Mouse (Mus musculus) heart, embryonic 13.5 days (tissue): ENCODE data around the gene Osbp. TPM values are rescaled to one million over a fixed set of nuclear protein-coding genes. Genes with fewer than 3 reads are reported as not detected.

Experiments used
- ATAC-seq: fragments of 200-750 bp; cut with Nextera tagmentation; 2 replicates; pipeline ENCODE4 v1.8.0; 2017; ENCODE audit warnings: moderate TSS enrichment; ENCODE audit not compliant: insufficient number of reproducible peaks, low FRiP score, low TSS enrichment; ENCODE audit errors: extremely low read depth
- H3K27ac ChIP-seq: fragments of 300-500 bp; sonication (generic); replicated peaks from 2 replicates; pipeline ENCODE4 v1.5.1; 2015; ENCODE audit warnings: moderate library complexity, mild to moderate bottlenecking, inconsistent platforms
- H3K27me3 ChIP-seq: fragments of 300-500 bp; sonication (generic); replicated peaks from 2 replicates; pipeline ENCODE4 v1.6.1; 2015; ENCODE audit warnings: mild to moderate bottlenecking, inconsistent platforms
- H3K36me3 ChIP-seq: fragments of 300-500 bp; sonication (generic); 2 replicates; pipeline ENCODE4 v1.6.1; 2015; ENCODE audit warnings: mild to moderate bottlenecking, inconsistent platforms
- H3K4me1 ChIP-seq: fragments of 300-500 bp; sonication (generic); 2 replicates; pipeline ENCODE4 v1.6.1; 2015; ENCODE audit warnings: inconsistent platforms
- H3K4me2 ChIP-seq: fragments of 300-500 bp; sonication (generic); 2 replicates; pipeline ENCODE4 v1.6.1; 2015; ENCODE audit warnings: inconsistent platforms, mild to moderate bottlenecking, moderate library complexity
- H3K4me3 ChIP-seq: fragments of 300-500 bp; sonication (generic); 2 replicates; pipeline ENCODE4 v1.5.1; 2015; ENCODE audit warnings: moderate library complexity, mild to moderate bottlenecking, inconsistent platforms
- H3K9ac ChIP-seq: fragments of 300-500 bp; sonication (generic); 2 replicates; pipeline ENCODE4 v1.6.1; 2015; ENCODE audit warnings: inconsistent platforms, mild to moderate bottlenecking, moderate library complexity
- H3K9me3 ChIP-seq: fragments of 300-500 bp; sonication (generic); 2 replicates; pipeline ENCODE4 v1.6.1; 2016; ENCODE audit warnings: inconsistent platforms
- WGBS: fragments of 180-500 bp; shearing (Covaris S2); methylation state at CpG from one replicate; pipeline ENCODE4 v1.1.7; 2015; ENCODE audit warnings: mixed read lengths; 5-methylcytosine and 5-hydroxymethylcytosine counted together
- polyA plus RNA-seq: library from polyadenylated mRNA; unstranded; fragments of >200 nt; fragmentation: Nextera tagmentation; extraction: Ambion mirVana; gene quantifications from 2 replicates; pipeline ENCODE4 v1.2.1, GENCODE M21; 2015

Gene Osbp
- polyA plus RNA-seq, 1 experiment from 2014 or later: 4.2 TPM

DNA sequence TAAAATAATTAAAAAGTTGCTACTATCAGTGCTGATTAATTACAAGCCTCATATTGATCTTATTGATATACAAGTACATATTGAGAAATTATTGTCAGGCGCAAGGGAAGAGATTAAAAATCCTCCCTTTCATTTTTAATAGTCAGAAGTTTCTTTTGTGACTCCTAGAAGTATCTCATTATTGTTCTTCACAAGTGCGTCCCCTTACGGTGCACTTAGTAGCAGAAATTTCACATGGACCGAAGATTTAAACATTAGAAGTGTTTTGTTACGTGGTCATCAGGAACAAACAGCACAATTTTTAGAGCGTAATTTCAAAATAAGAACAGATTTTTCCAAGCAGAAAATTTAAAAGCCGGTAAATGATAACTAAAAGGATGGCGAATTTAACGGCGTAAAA, 46.9 kb downstream of the Osbp start:
- H3K9me3 ChIP-seq: no peaks in the 10 kb centered on the region
- H3K27ac ChIP-seq: no peak overlapping the region
- no peak for ATAC-seq

DNA sequence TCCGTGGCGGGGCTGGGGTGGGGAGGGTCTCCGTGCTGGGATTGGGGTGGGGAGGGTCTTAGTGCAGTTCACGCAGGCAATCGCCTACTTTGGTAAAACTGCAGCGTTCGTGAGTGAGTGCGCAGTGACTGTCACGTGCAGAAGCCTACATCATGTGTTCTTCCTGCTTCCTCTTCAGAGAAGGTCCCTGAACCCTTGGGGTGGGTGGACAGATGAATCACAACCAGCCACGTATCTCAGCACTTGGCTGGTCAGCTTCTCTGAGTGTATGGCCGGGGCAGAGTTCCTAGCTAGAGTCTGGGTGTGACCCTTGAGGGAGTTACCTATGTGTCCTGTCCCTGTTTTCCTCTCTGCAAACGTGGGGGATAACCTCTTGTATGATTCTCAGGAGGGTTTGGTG, 47.5 kb downstream of the Osbp start:
- Histone ChIP-seq H3K27me3 (no peaks in the 10 kb centered on the region), H3K4me2 (peak overlapping the region; percentile 80), H3K9me3 (no peaks in the 10 kb centered on the region), H3K4me3 (peak overlapping the region; percentile 58), H3K9ac (peak overlapping the region; percentile 81), H3K4me1 (peaks cover 8% of the 10 kb centered on the region), H3K36me3 (no peaks in the 10 kb centered on the region), H3K27ac (peak overlapping the region; percentile 43; the same call in 1 of the 2 replicates)
- WGBS: 0% methylated on average over 11 of the region's 12 CpGs
- 0 out of 2 replicates have a peak, but pooled peaks have one; percentile 13 for ATAC-seq

More for the DNA sequence above, 46.9 kb downstream of the Osbp start:
- peak overlapping the region; percentile 80 for H3K4me2 ChIP-seq
- H3K4me1 ChIP-seq: peaks cover 11% of the 10 kb centered on the region
- H3K36me3 ChIP-seq: no peaks in the 10 kb centered on the region
- H3K4me3 ChIP-seq: peak overlapping the region; percentile 58
- no peaks in the 10 kb centered on the region for H3K27me3 ChIP-seq
- WGBS: 2% methylated on average over 10 of the region's 10 CpGs
- peak overlapping the region; percentile 81 for H3K9ac ChIP-seq

DNA sequence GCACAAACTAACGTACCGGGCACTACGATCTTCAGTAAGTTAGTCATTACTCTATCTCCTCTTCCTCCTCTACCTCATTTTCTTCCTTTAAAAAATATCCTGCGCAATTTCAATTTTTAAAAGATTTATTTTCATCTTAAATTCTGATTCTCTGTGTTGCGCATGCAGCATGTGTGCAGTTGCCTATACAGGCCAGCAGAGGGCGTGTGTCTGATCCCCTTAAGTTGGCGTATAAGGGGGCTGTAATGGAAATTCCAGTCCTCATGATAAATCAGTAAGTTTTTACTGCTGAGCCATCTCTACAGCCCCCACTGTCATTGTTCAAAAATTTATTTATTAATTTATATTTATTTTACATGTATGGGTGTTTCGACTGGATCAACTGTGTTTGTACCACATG, 50.0 kb downstream of the Osbp start:
- no peak overlapping the region for H3K4me2 ChIP-seq
- WGBS: 66% methylated on average over 8 of the region's 8 CpGs
- H3K36me3 ChIP-seq: no peaks in the 10 kb centered on the region
- H3K4me1 ChIP-seq: no peaks in the 10 kb centered on the region
- no peak overlapping the region for H3K4me3 ChIP-seq
- H3K27ac ChIP-seq: no peak overlapping the region
- no peak for ATAC-seq
- H3K9ac ChIP-seq: no peak overlapping the region
- H3K27me3 ChIP-seq: no peaks in the 10 kb centered on the region
- no peaks in the 10 kb centered on the region for H3K9me3 ChIP-seq

DNA sequence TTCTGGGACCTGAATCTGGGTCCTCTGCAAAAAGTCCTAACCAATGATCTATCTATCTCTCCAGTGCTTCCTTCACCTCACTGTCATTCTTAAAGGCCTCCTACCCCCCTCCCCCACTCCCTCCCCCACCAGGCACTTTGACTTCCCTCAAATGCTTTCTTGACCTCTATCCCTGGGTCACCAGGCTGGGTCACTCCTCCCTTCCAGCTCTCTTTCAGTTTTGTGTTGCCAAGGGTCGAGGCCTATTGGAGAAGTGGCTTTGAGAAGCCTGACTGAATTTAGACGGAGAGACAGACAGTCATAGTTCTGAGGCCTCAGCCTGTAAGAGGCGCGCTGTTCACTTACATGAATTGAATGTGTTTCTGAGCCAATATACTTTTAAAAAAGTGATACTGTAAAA, 50.5 kb downstream of the Osbp start:
- Histone ChIP-seq H3K4me2 (no peak overlapping the region), H3K27me3 (no peaks in the 10 kb centered on the region), H3K9me3 (no peaks in the 10 kb centered on the region), H3K9ac (no peak overlapping the region), H3K27ac (no peak overlapping the region), H3K36me3 (no peaks in the 10 kb centered on the region), H3K4me1 (no peaks in the 10 kb centered on the region), H3K4me3 (no peak overlapping the region)
- ATAC-seq: no peak
- 77% methylated on average over 4 of the region's 4 CpGs for WGBS

DNA sequence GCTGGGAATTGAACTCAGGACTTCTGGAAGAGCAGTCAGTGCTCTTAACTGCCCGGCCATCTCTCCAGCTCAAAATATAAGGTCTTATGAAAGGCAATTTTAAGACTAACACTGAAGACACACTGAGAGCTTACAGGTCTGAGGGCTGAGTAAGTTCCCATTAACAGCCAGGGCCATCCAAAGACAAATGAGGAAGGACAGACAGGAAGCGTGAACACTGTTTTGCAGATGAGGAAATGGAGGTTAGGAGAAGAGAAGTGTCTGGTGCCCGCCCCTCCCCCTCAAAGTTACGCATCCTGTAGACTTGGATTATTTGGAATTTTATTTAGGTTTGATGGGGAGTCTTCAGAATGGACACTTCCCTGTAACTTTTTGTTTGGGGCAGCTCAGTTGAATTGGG, 58.4 kb downstream of the Osbp start:
- ATAC-seq: no peak

DNA sequence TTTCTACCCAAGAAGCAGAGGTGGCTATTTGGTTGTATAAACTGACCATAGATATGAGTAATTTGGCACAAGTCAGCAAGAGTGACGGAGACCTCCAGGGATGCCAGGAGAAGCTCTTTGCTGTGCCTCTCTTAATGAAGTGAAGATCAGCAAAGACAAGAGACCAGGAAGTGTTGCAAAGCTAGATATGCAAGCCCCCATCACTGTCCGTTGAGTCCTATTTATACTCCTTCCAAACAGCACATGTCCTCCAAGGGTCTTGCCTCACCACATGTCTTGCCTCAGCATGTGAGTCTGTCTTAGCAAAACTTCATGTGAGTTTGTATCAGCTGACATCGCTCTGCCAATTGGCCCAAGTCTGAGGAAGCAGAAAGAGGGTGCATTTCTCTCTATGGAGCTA, 59.6 kb downstream of the Osbp start:
- Histone ChIP-seq H3K4me3 (no peak overlapping the region), H3K9me3 (no peaks in the 10 kb centered on the region), H3K27me3 (no peaks in the 10 kb centered on the region), H3K36me3 (no peaks in the 10 kb centered on the region), H3K4me1 (no peaks in the 10 kb centered on the region), H3K9ac (no peak overlapping the region), H3K27ac (no peak overlapping the region), H3K4me2 (no peak overlapping the region)
- no peak for ATAC-seq
- WGBS: 66% methylated on average over 3 of the region's 3 CpGs

More for the DNA sequence above, 58.4 kb downstream of the Osbp start:
- no peaks in the 10 kb centered on the region for H3K9me3 ChIP-seq
- H3K4me3 ChIP-seq: no peak overlapping the region
- H3K27ac ChIP-seq: no peak overlapping the region
- no peaks in the 10 kb centered on the region for H3K4me1 ChIP-seq
- H3K36me3 ChIP-seq: no peaks in the 10 kb centered on the region
- no peaks in the 10 kb centered on the region for H3K27me3 ChIP-seq
- no peak overlapping the region for H3K9ac ChIP-seq
- 80% methylated on average over 4 of the region's 4 CpGs for WGBS
- no peak overlapping the region for H3K4me2 ChIP-seq

DNA sequence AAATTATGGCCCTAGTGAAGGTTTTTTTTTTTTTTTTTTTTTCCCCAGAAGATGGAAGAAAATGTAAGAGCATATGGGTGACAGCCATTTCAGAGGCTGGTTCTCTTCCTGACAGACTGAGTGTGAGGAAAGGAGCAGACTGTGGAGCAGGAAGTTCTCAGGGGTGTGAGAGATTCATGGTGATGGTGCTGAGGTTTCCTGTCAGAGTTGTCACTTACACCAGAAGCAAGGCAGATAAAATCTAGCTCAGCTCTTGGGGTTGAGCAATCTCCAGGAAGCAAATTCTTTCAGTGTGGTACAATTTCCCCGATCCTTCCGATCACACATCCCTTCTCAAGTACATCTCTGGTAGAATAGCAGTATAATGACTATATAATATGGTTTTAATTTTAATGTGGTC, 60.9 kb downstream of the Osbp start:
- Histone ChIP-seq H3K4me3 (no peak overlapping the region), H3K4me2 (no peak overlapping the region), H3K36me3 (no peaks in the 10 kb centered on the region), H3K4me1 (no peaks in the 10 kb centered on the region), H3K27me3 (no peaks in the 10 kb centered on the region), H3K27ac (no peak overlapping the region), H3K9me3 (no peaks in the 10 kb centered on the region), H3K9ac (no peak overlapping the region)
- ATAC-seq: no peak
- 30% methylated on average over 2 of the region's 2 CpGs for WGBS

DNA sequence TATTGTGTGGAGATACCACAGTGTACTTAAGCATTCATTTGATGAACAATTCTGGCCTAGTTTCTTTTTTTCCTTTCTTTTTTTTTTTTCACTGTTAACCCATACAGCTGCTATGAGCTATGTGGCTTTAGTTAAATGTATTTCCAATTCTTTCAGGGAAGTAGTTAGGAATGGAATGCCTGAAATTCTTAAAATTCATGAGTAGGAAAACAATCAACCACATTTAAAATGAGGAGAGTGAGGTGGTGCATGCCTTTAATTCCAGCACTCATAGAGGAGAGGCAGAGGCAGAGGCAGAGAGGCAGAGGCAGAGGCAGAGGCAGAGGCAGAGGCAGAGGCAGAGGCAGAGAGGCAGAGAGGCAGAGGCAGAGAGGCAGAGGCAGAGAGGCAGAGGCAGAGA, 72.0 kb downstream of the Osbp start:
- Histone ChIP-seq H3K4me1 (no peaks in the 10 kb centered on the region), H3K9me3 (no peaks in the 10 kb centered on the region), H3K4me2 (no peak overlapping the region), H3K27me3 (no peaks in the 10 kb centered on the region), H3K36me3 (no peaks in the 10 kb centered on the region), H3K4me3 (no peak overlapping the region), H3K27ac (no peak overlapping the region), H3K9ac (no peak overlapping the region)
- ATAC-seq: no peak

DNA sequence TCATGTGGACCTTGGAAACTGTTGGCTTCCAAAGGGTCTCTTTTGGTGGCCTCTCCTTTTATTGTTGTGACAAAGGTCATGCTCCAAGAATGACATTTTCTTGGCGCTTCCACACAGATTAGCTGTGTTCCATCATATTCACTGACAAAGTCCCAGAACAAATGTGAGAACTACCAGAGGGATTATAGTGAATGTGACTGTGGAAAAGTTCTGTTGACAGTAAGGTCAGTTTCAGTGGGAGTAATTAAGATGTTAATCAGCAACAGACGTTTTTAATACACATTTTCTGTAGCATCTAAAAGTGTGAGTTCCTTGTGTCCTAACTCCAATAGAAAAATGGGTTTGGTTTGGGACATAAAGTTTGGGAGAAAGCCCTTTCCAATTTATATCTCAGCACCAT, 75.5 kb downstream of the Osbp start, which contains the start of gene Olfr1423:
TSS of gene Olfr1423 (minus strand) at position 101 of the 400 bp plus-strand sequence.
- WGBS: 41% methylated on average over 2 of the region's 2 CpGs
- no peak within 1 kb of the TSS for H3K4me2 ChIP-seq
- no peaks in the 10 kb centered on the region for H3K9me3 ChIP-seq
- no peak within 1 kb of the TSS for H3K27ac ChIP-seq
- no peaks in the 10 kb centered on the region for H3K4me1 ChIP-seq
- no peaks in the 10 kb centered on the region for H3K27me3 ChIP-seq
- H3K36me3 ChIP-seq: no peaks in the 10 kb centered on the region
- no peak within 1 kb of the TSS for H3K4me3 ChIP-seq
- no peak within 1 kb of the TSS for H3K9ac ChIP-seq
- no peak for ATAC-seq

DNA sequence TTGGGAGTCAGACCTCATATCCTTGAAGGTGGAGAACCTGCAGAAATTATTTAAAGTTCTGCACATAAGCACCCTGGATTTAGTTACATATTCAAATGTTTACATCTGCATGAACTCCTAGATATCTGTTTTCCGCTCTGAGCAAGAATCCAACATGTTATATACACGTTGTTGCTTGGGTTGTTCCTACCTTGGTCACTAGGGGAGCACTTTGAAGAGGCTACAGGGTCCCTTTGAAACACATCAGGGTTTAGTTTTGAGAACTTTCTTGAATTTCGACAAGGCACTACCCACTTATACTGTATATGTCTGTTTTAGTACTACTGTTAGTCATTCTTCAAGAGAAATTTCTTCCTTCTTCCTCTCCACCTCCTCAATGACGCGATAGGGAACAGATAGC, 77.4 kb downstream of the Osbp start:
- H3K4me2 ChIP-seq: no peak overlapping the region
- no peak overlapping the region for H3K9ac ChIP-seq
- H3K36me3 ChIP-seq: no peaks in the 10 kb centered on the region
- no peak overlapping the region for H3K4me3 ChIP-seq
- H3K27ac ChIP-seq: no peak overlapping the region
- H3K4me1 ChIP-seq: no peaks in the 10 kb centered on the region
- no peaks in the 10 kb centered on the region for H3K27me3 ChIP-seq
- WGBS: 70% methylated on average over 5 of the region's 5 CpGs
- H3K9me3 ChIP-seq: no peaks in the 10 kb centered on the region
- ATAC-seq: no peak
